Mouse (Mus musculus) embryonic facial prominence, embryonic 10.5 days (tissue): ENCODE data around the gene Olfr437. TPM values are rescaled to one million over a fixed set of nuclear protein-coding genes. Genes with fewer than 3 reads are reported as not detected.

Experiments used
- polyA plus RNA-seq: library from polyadenylated mRNA; unstranded; fragments of >200 nt; fragmentation: Nextera tagmentation; extraction: Ambion mirVana; gene quantifications from 2 replicates; pipeline ENCODE4 v1.2.1, GENCODE M21; 2016

Gene Olfr437
- polyA plus RNA-seq, 1 experiment from 2014 or later, result not detected

Other genes with a start within 250 kb of the Olfr437 start
- not detected in 2 replicates for gene Olfr446, start 241.9 kb upstream of the Olfr437 start, polyA plus RNA-seq
- gene Olfr444, start 214.2 kb upstream of the Olfr437 start, polyA plus RNA-seq, result not detected in 2 replicates
- gene Olfr441, start 56.9 kb upstream of the Olfr437 start, polyA plus RNA-seq, result not detected in 2 replicates
- gene Olfr237-ps1, start 16.7 kb upstream of the Olfr437 start, polyA plus RNA-seq, result not detected in 2 replicates
- gene Olfr13, start 8.9 kb downstream of the Olfr437 start, polyA plus RNA-seq, result not detected in 2 replicates
- not detected in 2 replicates for gene Olfr435, start 33.9 kb downstream of the Olfr437 start, polyA plus RNA-seq
- not detected in 2 replicates for gene Olfr434, start 49.7 kb downstream of the Olfr437 start, polyA plus RNA-seq
- gene Olfr47, start 68.2 kb downstream of the Olfr437 start, polyA plus RNA-seq, result not detected in 2 replicates
- gene Arhgef5, start 102.3 kb downstream of the Olfr437 start, polyA plus RNA-seq, result 7.4 and 7.8 TPM in 2 replicates
- not detected in 2 replicates for gene Nobox, start 146.3 kb downstream of the Olfr437 start, polyA plus RNA-seq